Mouse (Mus musculus): Measurements from ENCODE around the gene Col23a1.

Col23a1 gene

GRCm38 (mm10) chr11:51430180-51430578, 140.5 kb downstream of the Col23a1 start:
- in situ Hi-C loops (cut with MboI, MseI), result no loop called here

- in situ Hi-C loops (cut with MboI, MseI), result no loop called here
These were observed 141.6 kb downstream of the Col23a1 start for GRCm38 (mm10) chr11:51431287-51431686.

GRCm38 (mm10) chr11:51431968-51432367, 142.2 kb downstream of the Col23a1 start:
- in situ Hi-C loops (cut with MboI, MseI), result no loop called here

GRCm38 (mm10) chr11:51442006-51442405, 152.3 kb downstream of the Col23a1 start:
- in situ Hi-C loops (cut with MboI, MseI), result no loop called here

GRCm38 (mm10) chr11:51442599-51442998, 152.9 kb downstream of the Col23a1 start:
- in situ Hi-C loops (cut with MboI, MseI), result no loop called here

- in situ Hi-C loops (cut with MboI, MseI), result no loop called here
These were observed 154.1 kb downstream of the Col23a1 start for GRCm38 (mm10) chr11:51443818-51444217.

GRCm38 (mm10) chr11:51444649-51445048, 154.9 kb downstream of the Col23a1 start:
- in situ Hi-C loops (cut with MboI, MseI), result no loop called here

- in situ Hi-C loops (cut with MboI, MseI), result no loop called here
These were observed 157.1 kb downstream of the Col23a1 start for GRCm38 (mm10) chr11:51446711-51447425.

- in situ Hi-C loops (cut with MboI, MseI), result no loop called here
These were observed 158.5 kb downstream of the Col23a1 start for GRCm38 (mm10) chr11:51448256-51448655.

GRCm38 (mm10) chr11:51448680-51449079, 159.0 kb downstream of the Col23a1 start:
- in situ Hi-C loops (cut with MboI, MseI), result no loop called here

- in situ Hi-C loops (cut with MboI, MseI), result no loop called here
These were observed 160.2 kb downstream of the Col23a1 start for GRCm38 (mm10) chr11:51449881-51450280.

GRCm38 (mm10) chr11:51451281-51451680, 161.6 kb downstream of the Col23a1 start:
- in situ Hi-C loops (cut with MboI, MseI), result no loop called here

GRCm38 (mm10) chr11:51451925-51452324, 162.2 kb downstream of the Col23a1 start:
- in situ Hi-C loops (cut with MboI, MseI), result no loop called here

GRCm38 (mm10) chr11:51453742-51454141, 164.0 kb downstream of the Col23a1 start:
- in situ Hi-C loops (cut with MboI, MseI), result no loop called here

GRCm38 (mm10) chr11:51455501-51455900, 165.8 kb downstream of the Col23a1 start:
- in situ Hi-C loops (cut with MboI, MseI), result no loop called here

- in situ Hi-C loops (cut with MboI, MseI), result no loop called here
These were observed 167.9 kb downstream of the Col23a1 start for GRCm38 (mm10) chr11:51457624-51458023.

- in situ Hi-C loops (cut with MboI, MseI), result no loop called here
These were observed 168.9 kb downstream of the Col23a1 start for GRCm38 (mm10) chr11:51458649-51459048.

- in situ Hi-C loops (cut with MboI, MseI), result no loop called here
These were observed 169.9 kb downstream of the Col23a1 start for GRCm38 (mm10) chr11:51459569-51460043.

- in situ Hi-C loops (cut with MboI, MseI), result no loop called here
These were observed 179.0 kb downstream of the Col23a1 start for GRCm38 (mm10) chr11:51468737-51469136.

GRCm38 (mm10) chr11:51469341-51469831, 179.7 kb downstream of the Col23a1 start:
- in situ Hi-C loops (cut with MboI, MseI), result no loop called here

- in situ Hi-C loops (cut with MboI, MseI), result no loop called here
These were observed 180.8 kb downstream of the Col23a1 start for GRCm38 (mm10) chr11:51470383-51471144.

- in situ Hi-C loops (cut with MboI, MseI), result no loop called here
These were observed 184.0 kb downstream of the Col23a1 start for GRCm38 (mm10) chr11:51473686-51474085.

GRCm38 (mm10) chr11:51476543-51476942, 186.8 kb downstream of the Col23a1 start:
- in situ Hi-C loops (cut with MboI, MseI), result no loop called here
